ENCODE assay signal across 8 mouse cellular contexts in the genomic region with DNA sequence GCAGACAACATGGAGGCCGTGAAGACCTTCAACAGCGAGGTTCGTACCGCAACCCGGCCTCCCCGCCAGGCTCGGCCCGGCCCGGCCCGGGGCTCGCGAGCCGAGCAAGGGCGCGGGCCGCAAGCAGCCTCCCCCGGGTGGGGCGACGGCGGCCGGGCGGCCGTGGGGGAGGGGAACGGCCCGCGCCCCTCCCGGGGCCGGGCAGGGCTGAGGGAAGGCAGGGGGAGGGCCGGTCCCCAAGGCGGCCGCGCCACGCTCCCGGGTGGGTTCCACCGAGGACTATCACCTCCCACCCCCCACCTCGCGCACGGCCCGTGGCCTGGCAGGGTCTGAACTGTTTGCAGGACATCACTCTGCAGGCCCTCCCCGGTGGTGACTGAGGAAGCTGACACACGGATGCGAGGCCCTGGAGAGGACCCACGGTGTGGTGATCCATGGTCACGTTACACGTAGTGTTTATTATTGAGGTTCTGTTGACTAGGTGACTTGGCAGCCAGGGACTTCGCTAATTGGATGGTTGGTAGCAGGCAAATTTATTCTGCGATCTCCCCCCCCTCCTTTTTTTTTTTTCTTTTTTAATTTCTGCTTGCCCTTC. TPM values are rescaled to one million over a fixed set of nuclear protein-coding genes. Genes with fewer than 3 reads are reported as not detected.
DNase-seq lines count a peak whose midpoint lies in the region; ATAC-seq and TF ChIP-seq lines count a peak whose summit lies in the region.

No protein-coding gene starts in this region.

- H3K27me3 ChIP-seq in intestine, embryonic 16.5 days (replicated peaks; ENCODE audit: control insufficient read depth, insufficient read depth, low read length), result no peaks in the 10 kb centered on the region
- H3K27me3 ChIP-seq in limb, embryonic 13.5 days, result no peaks in the 10 kb centered on the region
- H3K27me3 ChIP-seq in midbrain, embryonic 15.5 days (replicated peaks), result no peaks in the 10 kb centered on the region
- H3K27me3 ChIP-seq in spleen, adult 2 months (ENCODE audit: control insufficient read depth, insufficient read depth, low read length), result no peaks in the 10 kb centered on the region

- DNase-seq in kidney, adult 11 months, result peak; percentile 62
- no peak for DNase-seq in kidney, adult 18-20 months
- peak; percentile 28 to 49 for DNase-seq in gastrocnemius, adult 8-10 months (ENCODE audit: low spot score in 2 of 2)
- DNase-seq in spleen, adult 2 months (ENCODE audit: low read depth in 1 of 2, low spot score in 2 of 2), result peak; percentile 56 to 70

- TF ChIP-seq CTCF in cortical plate, adult 2 months (IDR thresholded peaks at IDR 0.05; ENCODE audit: extremely low read depth, insufficient read depth, low read length), result no peak
- TF ChIP-seq CTCF in spleen, adult 2 months (IDR thresholded peaks at IDR 0.05; ENCODE audit: extremely low read depth, insufficient read depth, insufficient read length, insufficient replicate concordance), result no peak

- H3K27ac ChIP-seq in cortical plate, adult 2 months (ENCODE audit: insufficient read depth, low read length), result peak overlapping the region; percentile 97
- peak overlapping the region; percentile 100 for H3K27ac ChIP-seq in intestine, embryonic 16.5 days (ENCODE audit: low read length)
- H3K27ac ChIP-seq in limb, embryonic 13.5 days, result peak overlapping the region; percentile 96
- peak overlapping the region; percentile 99 for H3K27ac ChIP-seq in midbrain, embryonic 15.5 days
- peak overlapping the region; percentile 99 for H3K27ac ChIP-seq in spleen, adult 2 months (ENCODE audit: insufficient read depth, low read length)

- H3K9me3 ChIP-seq in intestine, embryonic 16.5 days (ENCODE audit: control insufficient read depth, low read length), result no peaks in the 10 kb centered on the region
- no peaks in the 10 kb centered on the region for H3K9me3 ChIP-seq in limb, embryonic 13.5 days
- no peaks in the 10 kb centered on the region for H3K9me3 ChIP-seq in midbrain, embryonic 15.5 days

- H3K4me1 ChIP-seq in cortical plate, adult 2 months (ENCODE audit: control insufficient read depth, insufficient read depth, low read length), result peaks cover 5% of the 10 kb centered on the region; the same call in 1 of the 2 replicates
- peaks cover 11% of the 10 kb centered on the region for H3K4me1 ChIP-seq in intestine, embryonic 16.5 days (ENCODE audit: control insufficient read depth, insufficient read depth, low read length)
- H3K4me1 ChIP-seq in limb, embryonic 13.5 days, result peaks cover 26% of the 10 kb centered on the region
- peaks cover 34% of the 10 kb centered on the region for H3K4me1 ChIP-seq in midbrain, embryonic 15.5 days
- peaks cover 18% of the 10 kb centered on the region for H3K4me1 ChIP-seq in spleen, adult 2 months (ENCODE audit: control insufficient read depth, insufficient read depth, insufficient read length)

- WGBS in intestine, embryonic 16.5 days, result under 1% methylated on average over 20 of the region's 47 CpGs
- under 1% methylated on average over 23 of the region's 47 CpGs for WGBS in limb, embryonic 13.5 days
- WGBS in midbrain, embryonic 15.5 days, result under 1% methylated on average over 47 of the region's 47 CpGs
- WGBS in spleen, adult 2 months, result 1% methylated on average over 46 of the region's 47 CpGs

- H3K9ac ChIP-seq in intestine, embryonic 16.5 days (ENCODE audit: low read depth, low read length), result peak overlapping the region; percentile 96
- peak overlapping the region; percentile 97 for H3K9ac ChIP-seq in limb, embryonic 13.5 days
- H3K9ac ChIP-seq in midbrain, embryonic 15.5 days, result peak overlapping the region; percentile 97

- peak; percentile 74 for ATAC-seq in intestine, embryonic 16.5 days
- ATAC-seq in limb, embryonic 13.5 days (ENCODE audit: low FRiP score, low read depth), result peak; percentile 63
- ATAC-seq in midbrain, embryonic 15.5 days (replicated peaks), result peak; percentile 51

- peak overlapping the region; percentile 65 for H3K4me2 ChIP-seq in intestine, embryonic 16.5 days (ENCODE audit: low read depth, low read length)
- H3K4me2 ChIP-seq in limb, embryonic 13.5 days (replicated peaks), result peak overlapping the region; percentile 76
- H3K4me2 ChIP-seq in midbrain, embryonic 15.5 days, result peak overlapping the region; percentile 60

- peak overlapping the region; percentile 84 for H3K4me3 ChIP-seq in cortical plate, adult 2 months (ENCODE audit: insufficient read depth, low read length)
- H3K4me3 ChIP-seq in intestine, embryonic 16.5 days (ENCODE audit: low read length), result peak overlapping the region; percentile 92
- peak overlapping the region; percentile 92 for H3K4me3 ChIP-seq in limb, embryonic 13.5 days
- peak overlapping the region; percentile 82 for H3K4me3 ChIP-seq in midbrain, embryonic 15.5 days
- peak overlapping the region; percentile 91 for H3K4me3 ChIP-seq in spleen, adult 2 months (ENCODE audit: extremely low read depth, insufficient read depth, insufficient read length)

- H3K36me3 ChIP-seq in intestine, embryonic 16.5 days (ENCODE audit: control insufficient read depth, insufficient read depth, low read length), result no peaks in the 10 kb centered on the region
- peaks cover 3% of the 10 kb centered on the region for H3K36me3 ChIP-seq in limb, embryonic 13.5 days
- no peaks in the 10 kb centered on the region for H3K36me3 ChIP-seq in midbrain, embryonic 15.5 days (replicated peaks)
- H3K36me3 ChIP-seq in spleen, adult 2 months (ENCODE audit: control insufficient read depth, insufficient read depth, low read length), result no peaks in the 10 kb centered on the region

- TF ChIP-seq POLR2A in cortical plate, adult 2 months (IDR thresholded peaks at IDR 0.05; ENCODE audit: extremely low read depth, insufficient read depth, low read length), result no peak
- TF ChIP-seq POLR2A in spleen, adult 2 months (IDR thresholded peaks at IDR 0.05; ENCODE audit: low read depth, low read length), result no peak

RNA-seq across cellular contexts. Expression of a gene that starts 0.7 kb away (rescaled TPM):
- 31.1 and 32.4 TPM in 2 replicates for polyA plus RNA-seq in cortical plate, adult 2 months (2012; rRNA removed)
- total RNA-seq in gastrocnemius, adult 8-10 months (2022), result 10 to 100 TPM; 21.0 to 25.8 (median 22.5) TPM
- polyA plus RNA-seq in intestine, embryonic 16.5 days (2015; fragmentation: Nextera tagmentation; extraction: Ambion mirVana), result 12.8 and 14.4 TPM in 2 replicates
- polyA plus RNA-seq in limb, embryonic 13.5 days (2015; fragmentation: Nextera tagmentation; extraction: Ambion mirVana), result 21.0 and 22.4 TPM in 2 replicates
- polyA plus RNA-seq in midbrain, embryonic 15.5 days (2015; fragmentation: Nextera tagmentation; extraction: Ambion mirVana), result 16.9 and 18.4 TPM in 2 replicates
- 18.6 and 24.2 TPM in 2 replicates for polyA plus RNA-seq in spleen, adult 2 months (2012; rRNA removed)
